Mouse (Mus musculus): ENCODE results near the gene Prx. TPM values are rescaled to one million over a fixed set of nuclear protein-coding genes. Genes with fewer than 3 reads are reported as not detected.

Prx gene
- polyA plus RNA-seq, 1 experiment = 4.2 TPM

GRCm38 (mm10) chr7:27560291-27560887 is 61.3 kb downstream of the Prx start:
- no peaks in the 10 kb centered on the region for H3K9me3 ChIP-seq (replicated peaks; ENCODE audit: control insufficient read depth, insufficient read depth, low read length, poor library complexity, severe bottlenecking)
- TF ChIP-seq POLR2A (IDR thresholded peaks at IDR 0.05; ENCODE audit: insufficient read depth, low read length) (no peak), CTCF (IDR thresholded peaks at IDR 0.05; ENCODE audit: low read depth, low read length) (no peak), EP300 (IDR thresholded peaks at IDR 0.05; ENCODE audit: insufficient read depth, low read depth, low read length) (no peak)
- no peaks in the 10 kb centered on the region for H3K27me3 ChIP-seq (ENCODE audit: control insufficient read depth, insufficient read depth, low read length, poor library complexity, severe bottlenecking)
- H3K9ac ChIP-seq (ENCODE audit: low read depth, poor library complexity, severe bottlenecking) = no peak overlapping the region
- H3K4me3 ChIP-seq (ENCODE audit: low read depth, low read length) = no peak overlapping the region
- no peak overlapping the region for H3K27ac ChIP-seq (ENCODE audit: insufficient read depth, low read length)
- H3K4me1 ChIP-seq (ENCODE audit: control insufficient read depth, insufficient read depth, low read length) = no peaks in the 10 kb centered on the region
- H3K36me3 ChIP-seq (ENCODE audit: control insufficient read depth, insufficient read depth, low read length, poor library complexity, severe bottlenecking) = peaks cover 35% of the 10 kb centered on the region

GRCm38 (mm10) chr7:27560978-27561377 is 61.9 kb downstream of the Prx start:
- peaks cover 33% of the 10 kb centered on the region for H3K36me3 ChIP-seq (ENCODE audit: control insufficient read depth, insufficient read depth, low read length, poor library complexity, severe bottlenecking)
- H3K9me3 ChIP-seq (replicated peaks; ENCODE audit: control insufficient read depth, insufficient read depth, low read length, poor library complexity, severe bottlenecking) = no peaks in the 10 kb centered on the region

More at GRCm38 (mm10) chr7:27560978-27561377, 61.9 kb downstream of the Prx start:
- no peaks in the 10 kb centered on the region for H3K27me3 ChIP-seq (ENCODE audit: control insufficient read depth, insufficient read depth, low read length, poor library complexity, severe bottlenecking)
- no peaks in the 10 kb centered on the region for H3K4me1 ChIP-seq (ENCODE audit: control insufficient read depth, insufficient read depth, low read length)
- H3K9ac ChIP-seq (ENCODE audit: low read depth, poor library complexity, severe bottlenecking) = no peak overlapping the region
- H3K27ac ChIP-seq (ENCODE audit: insufficient read depth, low read length) = no peak overlapping the region
- TF ChIP-seq POLR2A (IDR thresholded peaks at IDR 0.05; ENCODE audit: insufficient read depth, low read length) (no peak), CTCF (IDR thresholded peaks at IDR 0.05; ENCODE audit: low read depth, low read length) (no peak), EP300 (IDR thresholded peaks at IDR 0.05; ENCODE audit: insufficient read depth, low read depth, low read length) (no peak)
- no peak overlapping the region for H3K4me3 ChIP-seq (ENCODE audit: low read depth, low read length)

Other genes starting within 250 kb of the Prx start
- 32.9 and 38.5 TPM in 2 replicates for gene Numbl, start 240.9 kb upstream of the Prx start, polyA plus RNA-seq (2011; ENCODE audit: insufficient read depth, insufficient read length, low read depth, missing spikeins)
- 66.8 and 72.5 TPM in 2 replicates for gene Ltbp4, start 161.6 kb upstream of the Prx start, polyA plus RNA-seq (2011; ENCODE audit: insufficient read depth, insufficient read length, low read depth, missing spikeins)
- 43.6 and 44.5 TPM in 2 replicates for gene Shkbp1, start 143.3 kb upstream of the Prx start, polyA plus RNA-seq (2011; ENCODE audit: insufficient read depth, insufficient read length, low read depth, missing spikeins)
- gene Gm20479, start 141.9 kb upstream of the Prx start, polyA plus RNA-seq (2011; ENCODE audit: insufficient read depth, insufficient read length, low read depth, missing spikeins) = 15.8 and 17.1 TPM in 2 replicates
- gene Sptbn4, start 51.6 kb upstream of the Prx start, polyA plus RNA-seq (2011; ENCODE audit: insufficient read depth, insufficient read length, low read depth, missing spikeins) = 6.0 and 7.3 TPM in 2 replicates
- 44.1 and 44.3 TPM in 2 replicates for gene Blvrb, start 51.3 kb upstream of the Prx start, polyA plus RNA-seq (2011; ENCODE audit: insufficient read depth, insufficient read length, low read depth, missing spikeins)
- 10.9 and 11.8 TPM in 2 replicates for gene Sertad3, start 25.6 kb upstream of the Prx start, polyA plus RNA-seq (2011; ENCODE audit: insufficient read depth, insufficient read length, low read depth, missing spikeins)
- gene Sertad1, start 12.4 kb upstream of the Prx start, polyA plus RNA-seq (2011; ENCODE audit: insufficient read depth, insufficient read length, low read depth, missing spikeins) = 8.0 and 8.9 TPM in 2 replicates
- 1.4 and 1.5 TPM in 2 replicates for gene Hipk4, start 23.9 kb downstream of the Prx start, polyA plus RNA-seq (2011; ENCODE audit: insufficient read depth, insufficient read length, low read depth, missing spikeins)
- 50.8 and 72.8 TPM in 2 replicates for gene Pld3, start 53.9 kb downstream of the Prx start, polyA plus RNA-seq (2011; ENCODE audit: insufficient read depth, insufficient read length, low read depth, missing spikeins)
- 36.1 and 36.7 TPM in 2 replicates for gene 2310022A10Rik, start 53.9 kb downstream of the Prx start, polyA plus RNA-seq (2011; ENCODE audit: insufficient read depth, insufficient read length, low read depth, missing spikeins)
- gene Akt2, start 92.2 kb downstream of the Prx start, polyA plus RNA-seq (2011; ENCODE audit: insufficient read depth, insufficient read length, low read depth, missing spikeins) = 38.7 and 39.8 TPM in 2 replicates
- gene Ttc9b, start 154.6 kb downstream of the Prx start, polyA plus RNA-seq (2011; ENCODE audit: insufficient read depth, insufficient read length, low read depth, missing spikeins) = 0.65 TPM in 1 of 2 replicates, not detected in the other
- gene Map3k10, start 175.3 kb downstream of the Prx start, polyA plus RNA-seq (2011; ENCODE audit: insufficient read depth, insufficient read length, low read depth, missing spikeins) = 13.5 and 16.5 TPM in 2 replicates
- gene Zfp607b, start 190.0 kb downstream of the Prx start, polyA plus RNA-seq (2011; ENCODE audit: insufficient read depth, insufficient read length, low read depth, missing spikeins) = 1.6 and 1.8 TPM in 2 replicates
- gene Zfp60, start 232.1 kb downstream of the Prx start, polyA plus RNA-seq (2011; ENCODE audit: insufficient read depth, insufficient read length, low read depth, missing spikeins) = 18.5 and 24.0 TPM in 2 replicates

Measured in ES-Bruce4 (cell line).